Mouse (Mus musculus): ENCODE data around the gene Pramef6. TPM values are rescaled to one million over a fixed set of nuclear protein-coding genes. Genes with fewer than 3 reads are reported as not detected.
"Not testable (repeated sequence)": the region's sequence is repeated elsewhere in the genome, so short reads cannot be mapped to it uniquely, and the experiment has no call there.

Gene Pramef6
- total RNA-seq (2012; rRNA removed) (not detected in 2 replicates), polyA plus RNA-seq (2012; ENCODE audit: insufficient read depth in 1 of 2, insufficient read length in 2 of 2, low read depth in 1 of 2, low replicate concordance in 2 of 2, missing spikeins in 1 of 2) (not detected)

DNA sequence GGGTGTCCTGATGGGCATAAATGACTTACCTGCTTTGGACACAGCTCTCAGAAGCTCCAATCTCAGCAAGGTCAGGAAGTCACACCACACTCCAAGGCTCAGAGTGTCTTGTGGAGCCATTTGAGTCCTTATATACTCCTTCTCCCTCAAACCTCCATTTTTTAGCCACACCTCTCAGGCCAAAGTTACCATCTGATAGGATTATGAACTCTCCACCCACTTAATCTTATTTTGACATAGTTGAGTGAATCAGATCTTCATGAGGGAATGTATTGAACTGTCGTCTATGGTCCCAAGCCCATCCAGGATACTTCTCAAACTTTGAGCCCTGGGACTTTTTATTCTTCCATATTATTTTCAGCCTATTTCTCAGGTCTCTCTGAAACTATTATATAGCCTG is at the start of gene Pramef6:
Gene Pramef6, minus strand, starts transcription at position 101 of the 400 bp plus-strand sequence.
- H3K9ac ChIP-seq (ENCODE audit: control insufficient read depth, low read depth, low read length, poor library complexity, severe bottlenecking); H3K4me1 ChIP-seq (ENCODE audit: control insufficient read depth in 1 of 2, insufficient read depth in 2 of 2, low read length in 2 of 2); H3K36me3 ChIP-seq (ENCODE audit: control insufficient read depth in 1 of 2, insufficient read depth in 2 of 2, low read length in 2 of 2); H3K27ac ChIP-seq (ENCODE audit: control insufficient read depth, low read depth, low read length); H3K4me3 ChIP-seq (ENCODE audit: control insufficient read depth in 1 of 2, insufficient read depth in 1 of 2, low read depth in 2 of 2, low read length in 2 of 2); H3K27me3 ChIP-seq (ENCODE audit: control insufficient read depth in 1 of 2, insufficient read depth in 2 of 2, low read length in 2 of 2); H3K9me3 ChIP-seq (replicated peaks; ENCODE audit: insufficient read depth, low read length); H3K79me2 ChIP-seq (ENCODE audit: control insufficient read depth, insufficient read depth, low read length, poor library complexity); DNase-seq (ENCODE audit: low read depth, low spot score): not testable (repeated sequence)

- not testable (repeated sequence) for H3K27me3 ChIP-seq (ENCODE audit: control insufficient read depth in 1 of 2, insufficient read depth in 2 of 2, low read length in 2 of 2); H3K4me3 ChIP-seq (ENCODE audit: control insufficient read depth in 1 of 2, insufficient read depth in 1 of 2, low read depth in 2 of 2, low read length in 2 of 2); H3K9ac ChIP-seq (ENCODE audit: control insufficient read depth, low read depth, low read length, poor library complexity, severe bottlenecking); H3K9me3 ChIP-seq (replicated peaks; ENCODE audit: insufficient read depth, low read length); H3K79me2 ChIP-seq (ENCODE audit: control insufficient read depth, insufficient read depth, low read length, poor library complexity); DNase-seq (ENCODE audit: low read depth, low spot score); H3K4me1 ChIP-seq (ENCODE audit: control insufficient read depth in 1 of 2, insufficient read depth in 2 of 2, low read length in 2 of 2); H3K36me3 ChIP-seq (ENCODE audit: control insufficient read depth in 1 of 2, insufficient read depth in 2 of 2, low read length in 2 of 2); H3K27ac ChIP-seq (ENCODE audit: control insufficient read depth, low read depth, low read length)
Measured at GRCm38 (mm10) chr4:143894406-143894805, 5.8 kb downstream of the Pramef6 start.

DNA sequence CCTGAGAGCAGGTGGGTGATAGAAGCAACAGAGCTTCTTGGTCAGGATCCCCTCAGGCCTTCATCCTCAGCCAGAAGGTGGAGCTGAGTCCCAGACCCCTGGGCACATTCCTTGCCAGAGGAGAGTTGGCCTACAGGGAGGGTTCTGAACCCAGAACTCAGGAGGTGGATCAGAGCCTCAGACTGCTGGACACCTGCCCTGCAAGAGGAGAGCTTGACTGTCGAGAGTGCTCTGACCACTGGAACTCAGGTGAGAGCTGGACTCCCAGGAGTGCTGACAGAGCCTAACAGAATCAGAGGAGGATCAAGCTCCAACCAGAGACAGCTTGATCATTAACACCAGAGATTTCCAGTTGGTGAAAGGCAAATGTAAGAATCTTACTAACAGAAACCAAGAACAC is 17.8 kb downstream of the Pramef6 start:
- DNase-seq (ENCODE audit: low read depth, low spot score); H3K9ac ChIP-seq (ENCODE audit: control insufficient read depth, low read depth, low read length, poor library complexity, severe bottlenecking): not testable (repeated sequence)

DNA sequence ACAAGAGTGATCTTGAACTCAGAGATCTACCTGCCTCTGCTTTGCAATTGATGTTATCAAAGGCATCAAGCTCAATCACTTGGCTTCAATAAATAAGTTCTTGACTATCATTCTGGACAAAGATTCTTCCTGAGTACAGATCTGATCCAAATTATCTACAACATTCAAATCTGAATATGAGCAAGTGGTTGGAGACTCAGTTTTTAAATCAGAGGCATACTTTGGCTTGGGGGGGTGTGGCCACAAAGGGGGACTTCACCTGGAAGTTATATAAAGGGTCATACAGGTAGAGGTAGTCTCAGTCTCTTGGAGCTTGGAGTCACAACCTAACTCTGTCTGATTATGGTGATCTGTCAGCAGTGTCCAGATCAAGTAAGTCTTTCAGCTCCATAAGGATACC is 54.0 kb downstream of the Pramef6 start, which contains the start of gene Gm13103:
Gene Gm13103, plus strand, starts transcription at position 301 of the 400 bp plus-strand sequence.
- not testable (repeated sequence) for H3K4me1 ChIP-seq (ENCODE audit: control insufficient read depth in 1 of 2, insufficient read depth in 2 of 2, low read length in 2 of 2); H3K27me3 ChIP-seq (ENCODE audit: control insufficient read depth in 1 of 2, insufficient read depth in 2 of 2, low read length in 2 of 2); H3K36me3 ChIP-seq (ENCODE audit: control insufficient read depth in 1 of 2, insufficient read depth in 2 of 2, low read length in 2 of 2); H3K27ac ChIP-seq (ENCODE audit: control insufficient read depth, low read depth, low read length); H3K9me3 ChIP-seq (replicated peaks; ENCODE audit: insufficient read depth, low read length); H3K79me2 ChIP-seq (ENCODE audit: control insufficient read depth, insufficient read depth, low read length, poor library complexity); DNase-seq (ENCODE audit: low read depth, low spot score); H3K4me3 ChIP-seq (ENCODE audit: control insufficient read depth in 1 of 2, insufficient read depth in 1 of 2, low read depth in 2 of 2, low read length in 2 of 2); H3K9ac ChIP-seq (ENCODE audit: control insufficient read depth, low read depth, low read length, poor library complexity, severe bottlenecking)

More for the DNA sequence above, 17.8 kb downstream of the Pramef6 start:
- H3K4me3 ChIP-seq (ENCODE audit: control insufficient read depth in 1 of 2, insufficient read depth in 1 of 2, low read depth in 2 of 2, low read length in 2 of 2); H3K4me1 ChIP-seq (ENCODE audit: control insufficient read depth in 1 of 2, insufficient read depth in 2 of 2, low read length in 2 of 2); H3K9me3 ChIP-seq (replicated peaks; ENCODE audit: insufficient read depth, low read length); H3K27me3 ChIP-seq (ENCODE audit: control insufficient read depth in 1 of 2, insufficient read depth in 2 of 2, low read length in 2 of 2); H3K27ac ChIP-seq (ENCODE audit: control insufficient read depth, low read depth, low read length); H3K79me2 ChIP-seq (ENCODE audit: control insufficient read depth, insufficient read depth, low read length, poor library complexity); H3K36me3 ChIP-seq (ENCODE audit: control insufficient read depth in 1 of 2, insufficient read depth in 2 of 2, low read length in 2 of 2): not testable (repeated sequence)

Other genes starting within 250 kb of the Pramef6 start
- gene Gm13088, start 243.1 kb downstream of the Pramef6 start, total RNA-seq (2012; rRNA removed): not detected in 2 replicates
- not detected for gene Gm13088, start 243.1 kb downstream of the Pramef6 start, polyA plus RNA-seq (2012; ENCODE audit: insufficient read depth in 1 of 2, insufficient read length in 2 of 2, low read depth in 1 of 2, low replicate concordance in 2 of 2, missing spikeins in 1 of 2)
- not detected in 2 replicates for gene Gm13089, start 197.7 kb downstream of the Pramef6 start, total RNA-seq (2012; rRNA removed)
- not detected for gene Gm13089, start 197.7 kb downstream of the Pramef6 start, polyA plus RNA-seq (2012; ENCODE audit: insufficient read depth in 1 of 2, insufficient read length in 2 of 2, low read depth in 1 of 2, low replicate concordance in 2 of 2, missing spikeins in 1 of 2)
- gene Gm13078, start 180.9 kb downstream of the Pramef6 start, total RNA-seq (2012; rRNA removed): not detected in 2 replicates
- not detected for gene Gm13078, start 180.9 kb downstream of the Pramef6 start, polyA plus RNA-seq (2012; ENCODE audit: insufficient read depth in 1 of 2, insufficient read length in 2 of 2, low read depth in 1 of 2, low replicate concordance in 2 of 2, missing spikeins in 1 of 2)
- not detected in 2 replicates for gene Gm13023, start 111.0 kb downstream of the Pramef6 start, total RNA-seq (2012; rRNA removed)
- not detected for gene Gm13023, start 111.0 kb downstream of the Pramef6 start, polyA plus RNA-seq (2012; ENCODE audit: insufficient read depth in 1 of 2, insufficient read length in 2 of 2, low read depth in 1 of 2, low replicate concordance in 2 of 2, missing spikeins in 1 of 2)
- gene Gm13084, start 84.3 kb downstream of the Pramef6 start, total RNA-seq (2012; rRNA removed): not detected in 2 replicates
- not detected for gene Gm13084, start 84.3 kb downstream of the Pramef6 start, polyA plus RNA-seq (2012; ENCODE audit: insufficient read depth in 1 of 2, insufficient read length in 2 of 2, low read depth in 1 of 2, low replicate concordance in 2 of 2, missing spikeins in 1 of 2)
- gene Gm13103, start 53.9 kb downstream of the Pramef6 start, total RNA-seq (2012; rRNA removed): not detected in 2 replicates
- not detected for gene Gm13103, start 53.9 kb downstream of the Pramef6 start, polyA plus RNA-seq (2012; ENCODE audit: insufficient read depth in 1 of 2, insufficient read length in 2 of 2, low read depth in 1 of 2, low replicate concordance in 2 of 2, missing spikeins in 1 of 2)
- gene Pramef25, start 50.6 kb upstream of the Pramef6 start, total RNA-seq (2012; rRNA removed): not detected in 2 replicates
- gene Pramef25, start 50.6 kb upstream of the Pramef6 start, polyA plus RNA-seq (2012; ENCODE audit: insufficient read depth in 1 of 2, insufficient read length in 2 of 2, low read depth in 1 of 2, low replicate concordance in 2 of 2, missing spikeins in 1 of 2): not detected
- not detected in 2 replicates for gene Gm13101, start 66.6 kb upstream of the Pramef6 start, total RNA-seq (2012; rRNA removed)
- gene Gm13101, start 66.6 kb upstream of the Pramef6 start, polyA plus RNA-seq (2012; ENCODE audit: insufficient read depth in 1 of 2, insufficient read length in 2 of 2, low read depth in 1 of 2, low replicate concordance in 2 of 2, missing spikeins in 1 of 2): not detected
- not detected in 2 replicates for gene Pramef17, start 94.0 kb upstream of the Pramef6 start, total RNA-seq (2012; rRNA removed)
- gene Pramef17, start 94.0 kb upstream of the Pramef6 start, polyA plus RNA-seq (2012; ENCODE audit: insufficient read depth in 1 of 2, insufficient read length in 2 of 2, low read depth in 1 of 2, low replicate concordance in 2 of 2, missing spikeins in 1 of 2): not detected
- gene Pramel4, start 158.7 kb upstream of the Pramef6 start, total RNA-seq (2012; rRNA removed): not detected in 2 replicates
- gene Pramel4, start 158.7 kb upstream of the Pramef6 start, polyA plus RNA-seq (2012; ENCODE audit: insufficient read depth in 1 of 2, insufficient read length in 2 of 2, low read depth in 1 of 2, low replicate concordance in 2 of 2, missing spikeins in 1 of 2): under 1 TPM in 1 of 2 experiments, not detected in 1; 0.07 TPM
- gene Gm13102, start 206.1 kb upstream of the Pramef6 start, total RNA-seq (2012; rRNA removed): not detected in 2 replicates
- not detected for gene Gm13102, start 206.1 kb upstream of the Pramef6 start, polyA plus RNA-seq (2012; ENCODE audit: insufficient read depth in 1 of 2, insufficient read length in 2 of 2, low read depth in 1 of 2, low replicate concordance in 2 of 2, missing spikeins in 1 of 2)